In genomic region chr10:87711209-87711608, GRCm38 (mm10) we compare ENCODE assay signal across 14 mouse cellular contexts.
"Had no signal": no experiment of that assay in that cellular context is flagged by ENCODE, and none has a peak within 500 bp of the region (broad histone marks: within the 10 kb centered on the region; RNA-seq: fewer than 3 reads in every experiment).

No protein-coding gene starts in this region.

- H3K27me3 ChIP-seq: liver, embryonic 13.5 days; neural tube, embryonic 15.5 days had no signal

- H3K4me2 ChIP-seq: limb, embryonic 12.5 days; liver, embryonic 13.5 days; lung, embryonic 14.5 days; neural tube, embryonic 15.5 days had no signal

- H3K9me3 ChIP-seq: limb, embryonic 12.5 days; liver, embryonic 13.5 days; midbrain, embryonic 10.5 days; neural tube, embryonic 15.5 days had no signal

- H3K9ac ChIP-seq: limb, embryonic 12.5 days; liver, embryonic 13.5 days; lung, embryonic 14.5 days; neural tube, embryonic 15.5 days had no signal

- H3K4me3 ChIP-seq: layer of hippocampus, adult 2 months; limb, embryonic 12.5 days; liver, embryonic 13.5 days; midbrain, embryonic 10.5 days; myocyte; neural tube, embryonic 15.5 days had no signal

- H3K4me1 ChIP-seq: limb, embryonic 12.5 days; liver, embryonic 13.5 days; neural tube, embryonic 15.5 days had no signal

- DNase-seq: liver, embryonic 13.5 days; lung, embryonic 14.5 days; lung, postnatal 10 days; lung, postnatal 4 days; midbrain, embryonic 14.5 days; right cerebral cortex, adult 18-20 months; right cerebral cortex, postnatal 25 days; thymus, postnatal 4 days had no signal

- H3K27ac ChIP-seq: kidney, postnatal 0 days; layer of hippocampus, adult 2 months; limb, embryonic 12.5 days; liver, embryonic 13.5 days; midbrain, embryonic 10.5 days; neural tube, embryonic 15.5 days had no signal

- H3K36me3 ChIP-seq: limb, embryonic 12.5 days; liver, embryonic 13.5 days; midbrain, embryonic 10.5 days; neural tube, embryonic 15.5 days had no signal
